Mouse (Mus musculus): Measurements from ENCODE around the gene Ltbp4.

Ltbp4 gene

GRCm38 (mm10) chr7:27355745-27356240 is 18.3 kb upstream of the Ltbp4 start, which contains the start of gene Shkbp1:
Shkbp1 (minus strand) TSS chr7:27356019.
- peak; percentile 62 to 73 for DNase-seq (ENCODE audit: low spot score in 2 of 2)

GRCm38 (mm10) chr7:27355261-27355660 is 17.8 kb upstream of the Ltbp4 start:
- DNase-seq (ENCODE audit: low spot score in 2 of 2) = no peak

GRCm38 (mm10) chr7:27354783-27355182 is 17.3 kb upstream of the Ltbp4 start:
- DNase-seq (ENCODE audit: low spot score in 2 of 2) = no peak

GRCm38 (mm10) chr7:27354144-27354543 is 16.7 kb upstream of the Ltbp4 start:
- DNase-seq (ENCODE audit: low spot score in 2 of 2) = no peak

- no peak for DNase-seq (ENCODE audit: low spot score in 2 of 2)
Observed at GRCm38 (mm10) chr7:27345444-27345843, 8.0 kb upstream of the Ltbp4 start.

- no peak for DNase-seq (ENCODE audit: low spot score in 2 of 2)
Observed at GRCm38 (mm10) chr7:27342595-27342994, 5.1 kb upstream of the Ltbp4 start.

- DNase-seq (ENCODE audit: low spot score in 2 of 2) = no peak
Observed at GRCm38 (mm10) chr7:27339519-27339918, 2.0 kb upstream of the Ltbp4 start.

- DNase-seq (ENCODE audit: low spot score in 2 of 2) = no peak
Observed at GRCm38 (mm10) chr7:27339114-27339513, 1.6 kb upstream of the Ltbp4 start.

- peak; percentile 87 to 88 for DNase-seq (ENCODE audit: low spot score in 2 of 2)
Observed at GRCm38 (mm10) chr7:27335928-27336823, 1.3 kb downstream of the Ltbp4 start.

GRCm38 (mm10) chr7:27335011-27335720 is 2.3 kb downstream of the Ltbp4 start:
- no peak for DNase-seq (ENCODE audit: low spot score in 2 of 2)

GRCm38 (mm10) chr7:27334405-27334911 is 3.0 kb downstream of the Ltbp4 start:
- no peak for DNase-seq (ENCODE audit: low spot score in 2 of 2)

- no peak for DNase-seq (ENCODE audit: low spot score in 2 of 2)
Observed at GRCm38 (mm10) chr7:27333316-27333941, 4.1 kb downstream of the Ltbp4 start.

GRCm38 (mm10) chr7:27332353-27333199 is 4.9 kb downstream of the Ltbp4 start:
- peak; percentile 74 to 80 for DNase-seq (ENCODE audit: low spot score in 2 of 2)

- DNase-seq (ENCODE audit: low spot score in 2 of 2) = no peak
Observed at GRCm38 (mm10) chr7:27331854-27332253, 5.6 kb downstream of the Ltbp4 start.

- DNase-seq (ENCODE audit: low spot score in 2 of 2) = no peak
Observed at GRCm38 (mm10) chr7:27331541-27331851, 6.0 kb downstream of the Ltbp4 start.

- DNase-seq (ENCODE audit: low spot score in 2 of 2) = peak in 1 of 2 experiments; percentile 43
Observed at GRCm38 (mm10) chr7:27330709-27331540, 6.6 kb downstream of the Ltbp4 start.

GRCm38 (mm10) chr7:27329981-27330380 is 7.5 kb downstream of the Ltbp4 start:
- no peak for DNase-seq (ENCODE audit: low spot score in 2 of 2)

- DNase-seq (ENCODE audit: low spot score in 2 of 2) = peak; percentile 71 to 84
Observed at GRCm38 (mm10) chr7:27329326-27329947, 8.1 kb downstream of the Ltbp4 start.

GRCm38 (mm10) chr7:27328648-27329047 is 8.8 kb downstream of the Ltbp4 start:
- no peak for DNase-seq (ENCODE audit: low spot score in 2 of 2)

- DNase-seq (ENCODE audit: low spot score in 2 of 2) = no peak
Observed at GRCm38 (mm10) chr7:27328161-27328560, 9.3 kb downstream of the Ltbp4 start.

Measured in frontal cortex, postnatal 25 days (tissue).